Mouse (Mus musculus) urinary bladder, postnatal 36 days (tissue): ENCODE results near the gene Serpina3a.
A peak's percentile ranks its signal among the peaks of the same experiment; 100 is the strongest.
"Not testable (repeated sequence)": the region's sequence is repeated elsewhere in the genome, so short reads cannot be mapped to it uniquely, and the experiment has no call there.

Source experiments
- DNase-seq, 2 experiments: peaks; one replicate each; pipeline ENCODE4 v3.0.0; 2022; ENCODE audit warnings: low spot score in 2 of 2, mixed read lengths in 1 of 2

The Serpina3a gene

DNA sequence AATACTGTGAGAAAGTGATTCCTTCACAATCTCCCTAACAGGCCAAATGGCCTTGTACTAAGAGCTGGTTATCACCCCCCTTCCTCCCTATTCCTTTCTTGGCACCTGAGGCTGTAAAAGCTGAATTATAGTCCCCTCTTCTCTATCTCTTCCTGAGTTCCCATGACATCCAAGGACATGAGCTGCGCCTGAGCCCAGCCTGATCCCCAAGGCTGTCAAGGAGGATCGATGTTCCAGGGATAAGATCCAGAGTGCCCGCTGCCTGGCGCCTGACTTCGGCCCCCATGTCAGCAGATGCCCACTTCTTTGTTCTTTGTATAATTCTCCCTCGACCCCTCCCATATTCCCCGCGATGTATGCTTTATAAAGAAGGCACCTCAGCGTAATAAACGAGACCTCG is at the start of gene Serpina3a:
TSS of gene Serpina3a (plus strand) at position 392 of the 400 bp plus-strand sequence.
- DNase-seq: not testable (repeated sequence)

DNA sequence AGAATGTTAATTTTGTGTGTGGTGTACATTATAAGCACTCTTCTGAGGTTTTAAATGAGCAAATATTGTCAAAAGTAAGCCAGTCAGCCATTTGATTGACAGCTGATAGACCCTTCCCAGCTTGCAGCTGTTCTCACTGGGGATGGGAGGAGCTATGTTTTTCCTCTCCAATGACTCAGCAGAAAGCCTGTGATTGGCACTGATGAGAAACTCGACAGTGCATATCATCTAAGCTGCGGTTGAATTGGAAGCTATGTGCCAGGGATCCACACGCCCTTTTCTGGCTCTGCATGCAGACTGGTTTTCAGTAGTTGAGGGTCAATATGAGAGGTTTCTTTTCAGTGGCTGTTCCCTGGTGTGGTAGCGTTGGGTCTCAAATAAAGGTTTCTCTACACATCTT is 48.0 kb upstream of the Serpina3a start:
- DNase-seq: no peak

DNA sequence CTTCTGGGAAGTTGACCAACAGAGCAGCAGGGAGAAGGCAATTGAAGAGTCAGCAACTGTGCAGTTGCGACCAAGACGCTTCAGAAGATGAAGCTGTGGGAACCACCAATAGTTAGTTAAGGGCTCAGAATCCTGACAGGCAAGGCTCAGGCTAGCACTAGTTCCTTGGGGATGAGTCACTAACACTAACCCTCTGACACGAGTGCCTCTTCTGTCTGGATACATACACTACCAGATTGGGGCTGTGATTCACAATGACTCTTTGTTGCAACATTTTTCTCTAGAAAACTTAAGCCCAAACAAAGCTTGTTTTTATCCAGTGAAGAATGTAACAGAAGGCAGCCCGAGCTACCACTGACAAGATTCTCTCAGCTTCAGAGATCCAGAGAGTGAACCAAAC is 47.5 kb upstream of the Serpina3a start:
- DNase-seq: no peak

DNA sequence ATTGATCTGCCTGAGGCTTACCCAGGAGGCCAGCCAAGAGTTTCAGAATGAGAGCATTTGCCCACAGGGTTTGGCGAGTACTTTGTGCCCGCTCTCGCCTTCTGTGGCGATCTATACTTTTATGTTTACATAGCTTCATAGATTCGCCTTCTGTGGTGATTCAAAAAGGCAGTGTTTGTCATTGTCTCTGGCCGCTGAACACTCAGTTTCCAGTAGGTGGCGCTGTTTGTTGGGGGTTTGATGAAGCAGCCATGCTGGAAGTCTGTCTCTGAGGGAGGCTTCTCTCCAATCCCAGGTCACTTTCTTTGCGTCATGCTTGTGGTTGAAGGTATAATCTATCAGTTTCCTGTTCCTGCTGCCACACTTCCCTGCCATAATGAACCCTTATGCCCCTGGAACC is 46.3 kb upstream of the Serpina3a start:
- peak; percentile 58 to 70 for DNase-seq

DNA sequence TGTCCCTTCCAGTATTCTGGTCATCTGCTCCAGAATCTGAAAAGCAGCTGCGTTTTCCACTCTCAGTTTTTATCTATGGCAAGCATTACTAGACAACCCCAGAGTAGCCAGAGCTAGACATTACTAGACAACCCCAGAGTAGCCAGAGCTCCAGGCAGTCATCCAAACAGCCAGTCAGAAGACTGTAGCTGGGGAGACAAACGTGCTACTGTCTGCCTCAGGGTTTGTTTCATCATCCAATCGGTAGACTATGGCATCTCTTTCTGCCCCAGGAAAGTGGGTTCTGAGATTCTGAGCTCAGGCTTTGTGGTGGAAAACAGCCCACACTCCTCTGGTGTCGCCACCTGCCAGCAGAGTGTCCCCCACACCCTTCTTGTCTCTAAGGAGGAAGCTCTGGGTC is 45.0 kb upstream of the Serpina3a start:
- DNase-seq: peak in 1 of 2 experiments; percentile 47

DNA sequence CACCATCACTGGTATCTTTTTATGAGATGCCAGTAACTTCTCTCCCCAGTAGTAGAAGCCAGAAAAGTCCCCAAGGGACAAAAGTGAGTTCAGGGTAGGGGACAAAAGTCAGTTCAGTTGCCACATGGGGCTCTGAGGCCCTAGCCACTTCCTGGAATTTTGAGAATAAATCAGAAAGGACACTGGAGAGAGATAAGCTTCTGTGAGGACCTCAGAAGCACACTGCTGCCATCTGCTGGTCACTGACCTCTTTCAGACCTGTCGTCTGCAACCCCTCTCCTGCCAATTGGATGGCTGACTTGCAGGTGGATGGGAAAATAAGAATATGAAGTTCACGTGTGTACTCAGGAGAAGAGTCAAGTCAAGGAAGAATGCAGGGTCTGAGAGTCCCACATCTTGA is 42.9 kb upstream of the Serpina3a start:
- peak; percentile 61 to 70 for DNase-seq

DNA sequence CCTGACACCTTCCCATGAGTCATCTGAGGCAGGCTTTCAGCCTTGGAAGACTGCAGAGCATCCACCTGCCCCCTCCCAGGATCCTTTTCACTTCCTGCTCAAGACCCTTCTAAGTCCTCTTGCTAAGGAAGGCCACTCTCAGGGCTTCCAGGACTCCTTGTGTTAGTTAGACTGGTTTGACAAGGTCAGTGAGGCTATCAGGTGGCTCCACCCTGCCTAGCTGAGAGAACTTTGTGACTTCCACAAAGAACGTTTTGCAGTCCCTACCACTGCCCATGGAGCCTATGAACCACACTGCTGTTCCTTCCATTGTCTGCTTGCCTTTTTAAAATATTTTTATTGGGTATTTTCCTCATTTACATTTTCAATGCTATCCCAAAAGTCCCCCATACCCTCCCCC is 40.8 kb upstream of the Serpina3a start:
- no peak for DNase-seq

DNA sequence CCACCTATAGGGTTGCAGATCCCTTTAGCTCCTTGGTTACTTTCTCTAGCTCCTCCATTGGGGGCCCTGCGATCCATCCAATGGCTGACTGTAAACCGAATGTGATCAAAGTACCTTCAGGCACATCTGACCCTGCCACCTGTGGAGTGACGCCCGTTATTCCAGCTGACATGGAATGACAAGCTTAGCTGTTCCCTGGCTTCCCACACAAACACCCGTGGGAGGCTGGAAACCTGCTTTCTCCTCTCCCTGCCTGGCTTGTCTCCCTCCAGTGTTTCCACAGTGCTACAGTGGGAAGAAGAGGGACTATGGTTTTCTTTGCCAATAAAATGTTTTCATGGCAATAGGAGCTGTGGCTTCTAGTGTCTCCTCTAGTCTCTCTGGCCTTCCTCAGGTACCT is 40.2 kb upstream of the Serpina3a start:
- DNase-seq: no peak

DNA sequence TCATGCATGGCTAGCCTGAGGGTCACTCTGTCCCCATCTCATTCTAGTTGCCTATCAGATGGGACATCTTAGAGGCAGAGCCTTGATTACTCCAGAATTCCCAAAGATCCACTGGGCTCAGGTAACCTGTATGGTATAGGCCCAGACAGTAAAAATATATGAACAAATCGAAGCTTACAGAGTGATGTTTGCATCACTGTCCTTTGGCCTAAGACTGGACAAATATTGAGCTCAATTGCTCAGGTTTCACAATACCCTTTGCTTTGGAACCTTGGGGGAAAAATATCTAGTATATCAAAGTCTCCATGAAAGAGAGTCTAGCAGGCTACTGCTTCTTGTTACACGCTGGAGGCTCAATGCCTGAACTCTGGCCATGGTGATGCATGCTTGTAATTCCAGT is 22.4 kb upstream of the Serpina3a start:
- DNase-seq: no peak

DNA sequence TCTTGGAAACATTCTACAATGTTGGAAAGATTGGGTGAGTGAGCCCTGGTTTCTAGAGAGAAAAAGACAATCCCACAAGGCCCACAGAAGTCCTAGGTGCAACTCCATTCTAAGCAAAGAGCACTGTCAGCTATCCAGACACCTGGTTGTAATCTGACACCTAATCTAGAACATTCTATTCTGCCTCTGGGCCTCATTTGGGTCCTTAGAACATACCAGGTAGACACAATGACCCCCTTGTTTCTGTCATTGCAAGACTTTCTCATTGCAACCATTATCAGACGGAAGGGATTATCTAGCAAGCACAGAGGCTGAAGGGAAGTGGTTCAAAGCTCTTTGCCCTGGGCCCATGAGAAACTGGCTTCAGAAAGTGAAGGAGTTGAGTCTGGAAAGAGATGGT is 21.2 kb upstream of the Serpina3a start:
- DNase-seq: no peak

DNA sequence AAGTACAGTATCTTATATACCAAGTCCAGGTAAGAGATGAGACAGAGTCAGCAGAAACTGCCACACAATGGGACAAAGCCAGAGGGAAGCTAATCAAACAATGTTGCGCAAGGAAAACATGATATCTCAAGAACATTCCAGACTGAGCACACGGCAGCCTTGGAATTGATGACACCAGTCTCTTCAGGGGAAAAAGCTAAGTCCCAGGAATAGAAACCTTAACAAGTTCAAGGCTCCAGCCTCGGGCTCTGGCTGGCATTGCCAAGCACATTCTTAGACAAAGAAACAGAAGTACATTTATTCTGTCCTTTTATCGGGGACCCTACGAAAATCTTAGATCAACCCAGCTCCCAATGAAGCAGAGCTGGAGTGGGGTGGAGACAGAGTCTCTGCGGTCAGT is 11.8 kb upstream of the Serpina3a start, which contains the start of gene Serpina5:
TSS of gene Serpina5 (plus strand) at position 346 of the 400 bp plus-strand sequence.
- DNase-seq: no peak

DNA sequence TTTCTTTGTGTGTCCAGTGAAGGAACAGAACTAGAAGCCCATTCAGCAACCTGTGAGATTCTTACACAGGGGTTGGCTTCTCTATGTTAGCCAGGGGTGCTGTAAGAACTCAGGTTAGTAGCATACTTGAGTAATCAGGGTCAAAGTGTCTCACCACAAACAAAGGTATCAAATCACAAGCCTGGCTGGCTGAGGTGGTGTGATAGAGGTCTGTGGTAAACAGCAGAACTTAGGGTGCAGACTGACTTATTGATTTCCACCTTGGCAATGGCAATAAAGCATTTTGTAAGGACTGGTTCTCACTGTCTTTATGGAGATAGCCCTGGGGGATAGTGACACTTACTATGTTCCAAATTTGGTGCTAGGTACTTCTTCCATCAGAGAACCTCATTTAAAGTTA is 6.7 kb upstream of the Serpina3a start:
- DNase-seq: no peak

DNA sequence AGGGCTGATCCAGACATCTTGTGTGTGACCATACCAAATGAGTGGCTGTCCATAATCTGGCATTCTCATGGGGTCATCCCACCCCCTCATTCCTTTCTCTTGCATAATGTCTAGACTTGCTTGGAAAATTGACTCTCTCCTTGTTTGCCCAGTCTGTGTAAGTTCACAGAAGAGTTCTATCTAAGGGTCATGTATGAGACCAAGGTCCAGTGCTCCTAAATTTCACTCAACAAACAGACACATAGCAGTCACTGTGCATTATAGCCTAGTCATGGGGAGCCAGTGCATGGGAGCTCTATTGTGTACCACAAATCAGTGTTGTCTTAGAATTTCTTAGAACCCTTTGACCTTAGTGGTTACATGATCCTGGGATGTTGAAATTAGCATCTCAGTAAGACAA is 5.6 kb upstream of the Serpina3a start:
- DNase-seq: no peak

DNA sequence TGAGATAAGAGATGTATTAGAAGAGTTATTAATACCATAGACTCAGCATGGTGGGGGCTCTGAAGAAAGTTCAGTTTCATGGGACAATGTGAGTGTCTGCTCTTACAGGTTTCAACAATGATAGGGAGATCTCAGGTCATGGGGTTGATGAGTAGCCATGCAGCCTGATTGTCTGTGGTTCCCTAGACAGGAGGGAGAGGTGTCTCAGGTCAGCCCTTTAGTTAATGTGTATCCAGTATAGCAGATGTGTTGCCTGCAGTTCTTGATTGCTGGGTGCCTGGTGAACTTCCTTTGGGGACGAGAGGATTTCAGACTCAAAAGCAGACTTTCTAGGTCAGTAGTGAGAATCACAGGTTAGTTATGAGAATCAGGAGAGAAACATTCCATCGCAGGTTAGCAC is 4.0 kb upstream of the Serpina3a start:
- DNase-seq: no peak

DNA sequence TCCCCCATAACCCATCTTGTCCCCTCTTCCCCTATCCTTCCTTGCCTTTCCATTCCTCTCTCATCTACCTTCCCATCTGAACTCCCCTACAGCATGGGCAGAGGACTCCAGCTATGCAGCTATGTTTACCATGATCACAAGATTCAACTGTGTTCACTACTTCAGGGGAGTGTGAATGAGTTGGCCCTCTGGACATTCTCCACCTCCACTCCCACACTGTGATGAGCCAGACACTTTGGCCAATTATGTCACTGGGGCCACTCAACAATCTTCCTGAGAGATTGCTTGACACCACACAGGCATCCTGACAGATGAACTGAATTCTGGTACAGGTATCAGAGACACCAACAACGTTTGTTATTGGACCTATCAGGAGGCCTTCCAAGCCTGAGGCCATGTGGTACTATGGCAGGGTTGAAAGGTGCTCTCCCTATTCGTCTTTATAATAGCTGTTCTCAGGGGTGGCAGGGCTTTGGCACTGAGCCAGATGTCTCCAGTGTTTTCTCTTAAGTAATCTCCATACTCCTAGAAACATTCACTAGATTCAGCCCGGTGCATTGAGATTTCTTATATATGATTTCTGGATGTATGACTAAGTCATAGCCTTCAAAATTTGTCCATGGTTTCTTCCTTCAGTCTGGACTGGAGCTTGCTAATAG is 2.5 kb downstream of the Serpina3a start:
- DNase-seq: no peak

DNA sequence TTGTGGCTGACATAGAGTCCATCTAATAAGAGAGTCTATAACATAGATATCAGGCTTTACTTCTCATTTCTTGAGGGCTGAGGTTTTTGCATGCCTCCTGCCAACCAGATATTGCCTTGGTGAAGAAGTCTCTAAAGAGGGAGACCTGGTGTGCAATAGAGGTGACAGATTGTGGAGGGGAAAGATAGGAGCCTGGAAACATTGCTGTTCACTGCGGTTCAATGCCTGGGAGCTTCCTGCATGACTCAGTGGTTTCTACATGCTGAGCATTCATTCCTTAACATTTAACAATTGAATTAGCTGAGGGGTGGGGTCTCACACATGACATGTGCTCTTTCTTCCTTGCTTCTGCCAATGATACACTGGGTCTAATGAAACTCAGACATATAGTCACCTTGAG is 10.6 kb downstream of the Serpina3a start:
- no peak for DNase-seq

DNA sequence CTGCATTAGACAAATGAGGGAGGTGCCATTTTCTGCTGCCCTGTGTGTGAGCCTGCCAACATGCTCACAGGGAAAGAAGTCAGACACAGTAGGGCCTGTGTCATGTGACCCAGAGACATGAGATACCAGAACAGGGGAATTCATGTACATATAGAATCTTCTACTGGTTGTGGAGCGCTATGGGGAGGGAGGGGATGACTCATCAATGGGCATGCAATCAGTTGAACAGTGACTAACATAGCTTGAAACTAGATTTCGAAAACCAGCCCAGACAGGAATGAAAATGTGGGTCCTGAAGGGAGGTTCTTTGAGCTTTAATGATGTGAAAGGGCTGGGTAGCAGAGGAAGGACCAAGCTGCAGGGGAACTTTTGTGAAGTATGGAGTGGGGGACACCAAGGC is 11.5 kb downstream of the Serpina3a start:
- DNase-seq: peak in 1 of 2 experiments; percentile 8

DNA sequence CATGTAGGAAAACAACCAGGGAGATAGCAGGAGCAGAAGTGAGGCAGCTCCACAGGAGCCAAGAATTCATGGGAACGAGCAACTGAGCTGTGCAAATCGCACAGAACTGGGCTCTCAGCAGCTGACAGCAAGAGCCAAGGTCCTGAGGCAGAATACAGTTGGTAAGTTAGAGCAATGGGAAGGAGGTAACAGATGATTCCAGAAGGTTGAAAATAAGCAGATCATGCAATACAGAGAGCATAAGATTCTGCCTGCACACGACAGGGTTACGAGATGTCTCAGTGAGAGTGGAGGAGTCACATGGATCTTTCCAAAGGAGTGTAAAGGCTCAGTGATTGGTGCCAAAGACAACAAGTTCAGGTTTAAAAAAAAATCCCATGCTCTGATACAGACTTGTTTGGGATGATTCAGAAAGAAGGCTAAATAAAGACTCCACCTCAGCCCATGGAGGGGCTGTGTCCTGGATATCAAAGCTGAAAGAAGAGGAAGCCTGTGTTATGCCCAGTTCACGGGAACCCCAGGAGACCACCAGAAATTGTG is 12.6 kb downstream of the Serpina3a start:
- no peak for DNase-seq

DNA sequence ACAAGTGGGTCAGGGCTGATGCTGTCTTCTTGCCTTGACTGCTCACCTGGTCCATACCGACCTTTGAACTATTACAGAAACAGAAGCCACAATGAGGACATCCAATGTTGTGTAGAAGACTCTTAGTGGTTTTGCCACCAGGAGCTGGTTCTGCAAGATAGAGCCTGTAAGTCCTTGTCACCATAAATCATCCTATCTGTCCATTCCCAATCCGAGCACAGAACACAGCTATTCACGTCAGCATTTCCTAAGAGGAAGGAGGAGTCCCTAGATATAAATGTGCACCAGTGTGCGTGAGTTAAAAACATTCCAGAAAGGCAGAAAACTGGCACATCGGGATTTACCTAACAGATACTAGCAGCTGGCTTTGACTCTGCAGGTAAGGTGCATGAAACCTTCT is 15.2 kb downstream of the Serpina3a start, which contains the start of gene Serpina3b:
TSS of gene Serpina3b (plus strand) at position 301 of the 400 bp plus-strand sequence.
- DNase-seq: no peak

DNA sequence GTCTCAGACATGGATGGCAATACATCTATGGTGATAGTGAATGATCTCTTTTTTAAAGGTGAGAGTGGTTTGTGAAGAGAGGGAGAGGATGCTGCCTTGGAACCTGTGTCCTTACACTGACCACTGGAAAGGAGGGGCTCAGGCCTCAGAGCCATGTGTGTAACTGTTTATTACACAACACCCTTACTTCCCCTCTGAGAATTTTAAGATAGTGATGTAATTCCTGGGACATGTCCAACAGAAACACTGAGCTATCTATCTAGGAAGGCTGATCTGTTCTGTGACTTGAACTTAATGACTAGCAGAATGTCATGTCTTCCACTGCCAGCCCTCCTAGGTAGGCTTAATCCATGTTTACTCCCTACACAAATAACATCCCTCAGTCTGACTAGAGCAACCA is 18.5 kb downstream of the Serpina3a start:
- no peak for DNase-seq

DNA sequence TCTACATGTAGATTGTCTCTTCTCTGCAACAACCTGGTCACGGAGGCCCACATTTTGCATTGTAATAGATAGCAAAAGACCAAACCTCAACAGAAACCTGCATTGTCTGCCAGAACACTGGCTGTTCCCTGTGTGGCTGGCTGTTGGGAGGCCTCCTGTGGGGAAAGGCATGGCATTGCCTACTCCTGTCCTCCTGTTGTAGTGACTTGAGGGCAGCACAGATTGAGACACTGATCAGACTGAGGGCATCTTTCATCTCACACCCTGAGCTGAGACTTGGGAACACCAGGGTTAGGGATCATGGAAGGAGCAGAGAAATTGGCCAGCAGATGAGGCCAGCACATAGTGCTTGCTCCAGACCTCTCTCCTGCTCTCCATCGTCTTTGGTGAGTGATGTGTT is 25.7 kb downstream of the Serpina3a start:
- DNase-seq: no peak

DNA sequence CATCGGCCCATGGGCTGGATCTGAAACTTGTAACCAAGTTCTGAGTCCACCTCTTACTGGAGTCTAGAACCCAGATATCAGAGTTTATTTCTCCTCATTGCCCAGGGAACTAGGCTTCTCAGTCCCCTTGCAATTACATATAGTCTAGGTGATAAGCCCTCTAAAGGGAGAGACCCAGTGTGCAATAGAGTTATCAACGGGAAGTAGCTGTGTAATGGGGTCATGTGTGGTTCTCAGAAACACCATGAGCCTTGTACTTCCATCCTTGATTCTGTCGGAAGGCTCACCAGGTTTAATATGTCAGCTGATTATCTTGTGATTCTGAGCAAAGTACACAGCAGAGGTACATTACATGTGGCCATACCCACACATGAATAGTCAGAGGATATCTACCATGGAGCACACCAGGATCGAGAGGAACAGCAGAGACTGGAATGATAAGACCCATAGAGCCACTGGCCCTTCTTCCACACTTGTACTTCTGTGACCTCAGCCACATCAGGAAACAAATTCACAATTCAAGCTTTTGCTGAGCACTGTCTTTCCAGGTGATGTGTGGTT is 28.1 kb downstream of the Serpina3a start:
- DNase-seq: no peak

DNA sequence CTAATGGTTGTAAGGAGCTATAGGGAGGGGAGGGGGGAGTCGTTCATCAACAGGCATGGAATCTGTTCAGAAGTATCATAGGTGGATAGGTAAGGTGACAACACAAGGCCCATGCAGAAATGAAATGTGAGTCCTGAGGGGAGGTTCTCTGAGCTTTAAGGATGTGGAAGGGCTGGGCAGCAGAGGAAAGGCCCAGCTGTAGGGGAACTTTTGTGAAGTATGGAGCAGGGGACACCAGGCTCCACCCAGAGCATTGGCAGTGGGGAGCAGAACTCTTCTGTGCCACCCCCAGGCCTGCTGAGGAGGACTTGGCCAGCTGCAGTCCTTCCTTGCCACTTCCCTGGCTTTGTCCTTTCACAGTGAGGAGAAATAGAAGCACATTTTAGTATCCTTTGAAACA is 29.0 kb downstream of the Serpina3a start:
- DNase-seq: no peak
